Mouse (Mus musculus): Measurements from ENCODE around the gene 2010300C02Rik.

GRCm38 (mm10) chr1:37676967-37677512, 42.8 kb downstream of the 2010300C02Rik start:
- TF ChIP-seq GATA1 (IDR thresholded peaks at IDR 0.05; ENCODE audit: borderline replicate concordance, low read length): no peak
- no peak for TF ChIP-seq FLI1 (IDR thresholded peaks at IDR 0.05; ENCODE audit: low read length)
